Mouse (Mus musculus): ENCODE results near the gene Runx3. TPM values are rescaled to one million over a fixed set of nuclear protein-coding genes. Genes with fewer than 3 reads are reported as not detected.

The Runx3 gene
- polyA plus RNA-seq, 1 experiment, result 1.4 TPM

DNA sequence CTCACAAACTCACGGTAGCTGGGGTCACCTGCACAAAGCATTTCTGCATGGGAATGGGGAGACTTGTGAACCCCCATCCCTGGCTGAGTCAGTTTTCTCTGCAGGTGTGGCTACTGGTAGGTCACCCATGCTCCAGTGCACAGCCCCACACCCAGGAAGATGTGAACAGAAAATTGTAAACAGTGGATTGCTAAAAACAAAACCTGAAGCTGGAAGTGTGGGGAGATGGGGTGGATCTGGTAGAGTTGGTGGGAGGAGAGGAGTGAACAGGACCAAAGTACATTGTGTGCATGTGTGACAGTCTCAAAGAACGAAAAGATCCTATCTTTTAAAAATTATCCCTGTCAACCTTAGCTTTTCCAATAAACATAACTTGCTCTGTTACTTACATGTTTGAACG is 100.2 kb downstream of the Runx3 start:
- peaks cover 8% of the 10 kb centered on the region for H3K36me3 ChIP-seq (ENCODE audit: control insufficient read depth, insufficient read depth, low read length)
- peak; percentile 59 for DNase-seq

GRCm38 (mm10) chr4:135221632-135222407 is 101.4 kb downstream of the Runx3 start:
- TF ChIP-seq POLR2A (IDR thresholded peaks at IDR 0.05; ENCODE audit: low read depth, low read length) (no peak), CTCF (conservative IDR thresholded peaks at IDR 0.05; ENCODE audit: insufficient read depth, insufficient read length, low read depth, low read length) (no peak)
- H3K27me3 ChIP-seq (replicated peaks; ENCODE audit: control insufficient read depth, insufficient read depth, low read length), result no peaks in the 10 kb centered on the region
- H3K36me3 ChIP-seq (ENCODE audit: control insufficient read depth, insufficient read depth, low read length), result peaks cover 4% of the 10 kb centered on the region
- whole genome bisulfite sequencing, result 57% methylated on average over 12 of the region's 12 CpGs
- no peak overlapping the region for H3K4me3 ChIP-seq (ENCODE audit: insufficient read depth, low read depth, low read length)
- peak overlapping the region; percentile 60 for H3K27ac ChIP-seq (ENCODE audit: insufficient read depth, low read depth, low read length)
- peaks cover 15% of the 10 kb centered on the region; the same call in 1 of the 2 replicates for H3K4me1 ChIP-seq (ENCODE audit: control insufficient read depth, insufficient read depth, low read length)
- DNase-seq, result no peak

More for the DNA sequence above, 100.2 kb downstream of the Runx3 start:
- H3K27ac ChIP-seq (ENCODE audit: insufficient read depth, low read depth, low read length), result no peak overlapping the region
- TF ChIP-seq POLR2A (IDR thresholded peaks at IDR 0.05; ENCODE audit: low read depth, low read length) (no peak), CTCF (conservative IDR thresholded peaks at IDR 0.05; ENCODE audit: insufficient read depth, insufficient read length, low read depth, low read length) (no peak)
- H3K4me3 ChIP-seq (ENCODE audit: insufficient read depth, low read depth, low read length), result no peak overlapping the region
- H3K4me1 ChIP-seq (ENCODE audit: control insufficient read depth, insufficient read depth, low read length), result peaks cover 15% of the 10 kb centered on the region; the same call in 1 of the 2 replicates
- H3K27me3 ChIP-seq (replicated peaks; ENCODE audit: control insufficient read depth, insufficient read depth, low read length), result no peaks in the 10 kb centered on the region
- WGBS, result 35% methylated on average over 3 of the region's 3 CpGs

DNA sequence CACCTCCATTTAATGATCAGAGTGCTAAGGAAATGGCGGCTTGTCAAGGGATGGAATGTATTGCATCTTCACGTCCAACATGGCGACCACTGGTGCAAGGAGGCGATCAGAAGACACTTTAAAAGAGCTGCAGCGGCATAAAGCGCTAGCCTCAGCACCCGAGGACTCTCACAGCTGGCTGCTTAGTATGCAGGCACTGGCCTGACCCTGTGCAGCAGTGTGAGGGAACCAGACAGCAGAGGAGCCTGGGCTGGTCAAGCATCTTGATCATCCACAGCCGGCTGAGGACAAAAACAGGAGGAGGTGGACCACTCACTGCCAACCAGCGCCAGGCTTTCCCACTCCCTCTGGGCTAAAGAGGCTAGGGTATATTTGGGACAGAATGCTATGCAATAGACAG is 103.4 kb downstream of the Runx3 start:
- no peak for TF ChIP-seq CTCF (conservative IDR thresholded peaks at IDR 0.05; ENCODE audit: insufficient read depth, insufficient read length, low read depth, low read length)
- TF ChIP-seq POLR2A (IDR thresholded peaks at IDR 0.05; ENCODE audit: low read depth, low read length), result no peak
- peaks cover 1% of the 10 kb centered on the region; the same call in 1 of the 2 replicates for H3K36me3 ChIP-seq (ENCODE audit: control insufficient read depth, insufficient read depth, low read length)
- peaks cover 15% of the 10 kb centered on the region; the same call in 1 of the 2 replicates for H3K4me1 ChIP-seq (ENCODE audit: control insufficient read depth, insufficient read depth, low read length)
- H3K27ac ChIP-seq (ENCODE audit: insufficient read depth, low read depth, low read length), result no peak overlapping the region
- no peak for DNase-seq
- H3K4me3 ChIP-seq (ENCODE audit: insufficient read depth, low read depth, low read length), result no peak overlapping the region
- WGBS, result 63% methylated on average over 9 of the region's 9 CpGs
- no peaks in the 10 kb centered on the region for H3K27me3 ChIP-seq (replicated peaks; ENCODE audit: control insufficient read depth, insufficient read depth, low read length)

GRCm38 (mm10) chr4:135226008-135226667 is 105.7 kb downstream of the Runx3 start:
- H3K27me3 ChIP-seq (replicated peaks; ENCODE audit: control insufficient read depth, insufficient read depth, low read length), result no peaks in the 10 kb centered on the region
- no peak for DNase-seq
- H3K4me1 ChIP-seq (ENCODE audit: control insufficient read depth, insufficient read depth, low read length), result peaks cover 9% of the 10 kb centered on the region; the same call in 1 of the 2 replicates
- WGBS, result 73% methylated on average over 12 of the region's 12 CpGs
- peak overlapping the region; percentile 29; the same call in 1 of the 2 replicates for H3K27ac ChIP-seq (ENCODE audit: insufficient read depth, low read depth, low read length)
- H3K36me3 ChIP-seq (ENCODE audit: control insufficient read depth, insufficient read depth, low read length), result peaks cover 1% of the 10 kb centered on the region; the same call in 1 of the 2 replicates
- H3K4me3 ChIP-seq (ENCODE audit: insufficient read depth, low read depth, low read length), result no peak overlapping the region
- TF ChIP-seq POLR2A (IDR thresholded peaks at IDR 0.05; ENCODE audit: low read depth, low read length) (no peak), CTCF (conservative IDR thresholded peaks at IDR 0.05; ENCODE audit: insufficient read depth, insufficient read length, low read depth, low read length) (no peak)

Other genes with a start within 250 kb of the Runx3 start
- gene Tmem50a, start 205.6 kb upstream of the Runx3 start, polyA plus RNA-seq (2012; rRNA removed), result 90.1 and 115 TPM in 2 replicates
- gene Rsrp1, start 197.1 kb upstream of the Runx3 start, polyA plus RNA-seq (2012; rRNA removed), result 172 and 319 TPM in 2 replicates
- gene Syf2, start 189.8 kb upstream of the Runx3 start, polyA plus RNA-seq (2012; rRNA removed), result 25.5 and 34.3 TPM in 2 replicates
- gene Clic4, start 152.2 kb downstream of the Runx3 start, polyA plus RNA-seq (2012; rRNA removed), result 86.6 and 91.1 TPM in 2 replicates
- gene Srrm1, start 232.7 kb downstream of the Runx3 start, polyA plus RNA-seq (2012; rRNA removed), result 17.1 and 21.6 TPM in 2 replicates

Measured in kidney, adult 2 months (tissue).